Mouse (Mus musculus): ENCODE data around the gene Eci3. TPM values are rescaled to one million over a fixed set of nuclear protein-coding genes. Genes with fewer than 3 reads are reported as not detected.
"Not testable (repeated sequence)": the region's sequence is repeated elsewhere in the genome, so short reads cannot be mapped to it uniquely, and the experiment has no call there.

Gene Eci3
- 0.11 TPM in 1 of 2 replicates, not detected in the other for polyA plus RNA-seq (2016; fragmentation: Nextera tagmentation; extraction: Ambion mirVana)

DNA sequence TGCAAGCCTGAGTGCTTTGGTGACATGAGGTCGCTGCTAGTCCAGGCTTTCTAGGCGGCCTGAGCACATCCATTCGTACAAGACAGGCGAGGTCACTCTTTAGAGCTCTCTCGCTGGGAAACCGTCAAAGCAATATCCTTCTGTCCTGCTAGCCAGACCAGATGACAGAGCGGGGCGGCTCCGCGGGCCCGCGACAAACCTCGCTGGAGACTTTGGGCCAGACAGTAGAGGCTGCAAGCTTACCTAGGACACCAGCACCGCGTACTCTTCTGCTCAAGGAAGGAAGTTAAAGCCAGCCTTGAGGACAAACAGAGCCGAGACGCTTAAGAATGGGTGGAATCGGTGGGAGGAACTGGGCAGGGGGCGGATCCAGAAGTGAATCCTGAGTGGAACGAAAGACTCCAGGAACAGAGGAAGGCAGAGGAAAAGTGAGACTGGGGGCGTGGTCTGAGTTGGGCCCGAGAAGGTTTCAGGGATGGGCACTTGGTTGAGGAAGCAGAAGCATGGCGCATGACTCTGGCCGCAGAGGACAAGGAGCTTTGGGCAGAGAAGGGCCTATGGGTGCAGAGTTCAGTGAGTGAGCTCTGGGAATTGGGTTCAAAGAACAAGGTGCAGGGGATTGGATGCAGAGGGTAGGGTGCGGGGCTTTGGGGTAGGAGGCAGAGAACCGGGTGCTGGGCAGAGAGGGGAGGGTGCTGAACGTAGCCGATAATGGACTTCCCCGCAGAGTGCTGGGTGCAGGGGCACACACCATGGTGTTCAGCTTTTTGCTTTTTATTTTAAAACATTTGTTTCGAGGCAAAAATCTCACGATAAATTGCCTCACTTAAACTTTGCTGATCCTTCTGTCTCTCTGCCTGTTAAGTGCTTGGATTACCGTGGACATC, at the start of gene Eci3:
Gene Eci3 (minus strand): TSS at position 300 of the 887 bp plus-strand sequence.
- peaks cover 17% of the 10 kb centered on the region for H3K4me1 ChIP-seq
- H3K9me3 ChIP-seq = no peaks in the 10 kb centered on the region; the same call in 1 of the 2 replicates
- no peak within 1 kb of the TSS; the same call in 1 of the 2 replicates for H3K27ac ChIP-seq
- peak within 1 kb of the TSS; percentile 60 for H3K4me3 ChIP-seq
- no peaks in the 10 kb centered on the region for H3K36me3 ChIP-seq (replicated peaks)
- peak; percentile 44 for DNase-seq (ENCODE audit: extremely low spot score, low spot score)
- 2% methylated on average over 32 of the region's 32 CpGs for WGBS
- H3K27me3 ChIP-seq (ENCODE audit: poor library complexity, severe bottlenecking) = peaks cover 47% of the 10 kb centered on the region

DNA sequence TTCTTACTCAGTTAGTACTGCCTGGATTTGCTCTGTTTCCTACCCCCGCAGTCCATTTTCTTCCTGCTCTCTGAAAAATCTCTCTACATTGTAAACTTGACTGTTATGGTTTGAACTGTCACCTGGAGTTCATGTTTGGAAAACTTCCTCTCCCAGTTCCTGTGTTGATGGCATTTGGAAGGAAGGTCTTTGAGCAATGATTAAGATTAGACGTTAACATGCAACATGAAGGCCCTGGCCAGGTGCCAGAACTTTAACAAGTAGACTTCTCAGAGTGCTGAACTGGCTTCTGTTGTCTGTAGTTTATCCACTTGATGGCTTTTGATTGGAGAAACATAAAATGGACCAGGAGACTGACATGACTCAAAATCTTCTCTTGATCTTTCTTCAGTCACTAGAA, 32.3 kb upstream of the Eci3 start:
- Histone ChIP-seq H3K9me3 (0 out of 2 replicates have a peak, but pooled peaks cover 5% of the 10 kb centered on the region), H3K27me3 (ENCODE audit: poor library complexity, severe bottlenecking) (no peaks in the 10 kb centered on the region), H3K4me3 (no peak overlapping the region), H3K36me3 (replicated peaks) (no peaks in the 10 kb centered on the region), H3K27ac (no peak overlapping the region), H3K4me1 (peaks cover 22% of the 10 kb centered on the region)
- DNase-seq (ENCODE audit: extremely low spot score, low spot score) = no peak
- 92% methylated on average over 2 of the region's 2 CpGs for WGBS

DNA sequence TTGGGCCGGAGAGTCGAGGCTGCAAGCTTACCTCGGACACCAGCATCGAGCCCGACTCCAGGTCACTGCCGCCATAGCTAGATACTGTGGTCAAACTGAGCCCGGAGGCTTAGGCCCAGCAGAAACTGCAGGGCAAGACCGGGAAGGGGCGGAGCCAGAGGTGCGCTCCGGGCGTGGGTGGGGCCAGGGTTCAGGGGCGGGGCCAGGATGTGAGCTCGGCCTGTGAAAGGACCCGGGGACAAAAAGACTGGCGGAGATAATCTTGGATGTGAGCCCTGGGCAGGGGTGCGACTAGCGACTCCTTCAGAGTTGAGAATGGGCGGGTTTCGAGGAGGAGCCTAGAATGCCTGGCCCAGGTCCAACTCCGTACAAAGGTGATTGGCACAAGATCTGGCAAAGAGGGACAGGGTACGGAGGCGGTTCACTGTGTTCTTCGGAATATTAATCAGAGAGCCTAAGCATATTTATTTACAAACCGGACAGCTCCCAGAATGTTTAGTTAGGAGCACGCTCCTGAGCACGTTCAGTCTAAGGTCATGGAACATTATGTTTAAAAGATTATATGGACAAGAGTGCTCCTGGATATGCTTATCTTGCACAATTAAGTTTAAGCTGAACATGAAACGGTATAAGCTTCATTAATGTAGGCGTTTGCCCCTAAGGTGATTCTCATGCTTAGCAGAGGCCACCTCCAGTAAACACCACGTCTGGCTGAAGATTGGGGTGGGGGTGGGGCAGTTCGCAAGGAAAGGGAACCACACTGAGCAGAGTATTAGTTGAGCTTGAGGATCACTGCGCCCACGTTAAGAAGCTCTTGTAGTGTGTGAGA, 30.6 kb upstream of the Eci3 start:
- WGBS = 1% methylated on average over 33 of the region's 33 CpGs
- Histone ChIP-seq H3K36me3 (replicated peaks) (peaks cover 12% of the 10 kb centered on the region), H3K9me3 (0 out of 2 replicates have a peak, but pooled peaks cover 5% of the 10 kb centered on the region), H3K27me3 (ENCODE audit: poor library complexity, severe bottlenecking) (no peaks in the 10 kb centered on the region), H3K4me3 (peak overlapping the region; percentile 68), H3K4me1 (peaks cover 22% of the 10 kb centered on the region), H3K27ac (peak overlapping the region; percentile 91)
- peak; percentile 96 for DNase-seq (ENCODE audit: extremely low spot score, low spot score)

DNA sequence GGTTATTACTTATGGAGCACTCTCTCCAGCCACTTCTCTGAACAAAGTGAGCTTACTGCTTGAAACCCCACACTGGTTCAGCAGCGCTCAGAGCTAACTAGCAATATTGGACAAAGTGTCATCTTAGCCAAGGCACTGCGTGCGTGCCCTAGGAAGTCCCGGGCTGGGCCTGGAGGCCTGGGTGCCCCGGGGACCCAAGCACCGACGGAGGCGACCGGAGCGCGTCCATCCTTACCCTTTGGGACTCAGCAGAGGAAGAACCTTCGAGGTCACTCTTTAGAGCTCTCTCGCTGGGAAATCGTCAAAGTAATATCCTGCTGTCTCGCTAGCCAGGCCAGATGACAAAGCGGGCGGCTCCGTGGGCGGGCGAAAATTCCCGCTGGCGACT, 30.0 kb upstream of the Eci3 start:
- Histone ChIP-seq H3K9me3 (0 out of 2 replicates have a peak, but pooled peaks cover 5% of the 10 kb centered on the region), H3K36me3 (replicated peaks) (peaks cover 18% of the 10 kb centered on the region), H3K4me3 (peak overlapping the region; percentile 68), H3K27ac (peak overlapping the region; percentile 91), H3K27me3 (ENCODE audit: poor library complexity, severe bottlenecking) (no peaks in the 10 kb centered on the region), H3K4me1 (peaks cover 22% of the 10 kb centered on the region)
- 3% methylated on average over 22 of the region's 22 CpGs for WGBS
- no peak for DNase-seq (ENCODE audit: extremely low spot score, low spot score)

DNA sequence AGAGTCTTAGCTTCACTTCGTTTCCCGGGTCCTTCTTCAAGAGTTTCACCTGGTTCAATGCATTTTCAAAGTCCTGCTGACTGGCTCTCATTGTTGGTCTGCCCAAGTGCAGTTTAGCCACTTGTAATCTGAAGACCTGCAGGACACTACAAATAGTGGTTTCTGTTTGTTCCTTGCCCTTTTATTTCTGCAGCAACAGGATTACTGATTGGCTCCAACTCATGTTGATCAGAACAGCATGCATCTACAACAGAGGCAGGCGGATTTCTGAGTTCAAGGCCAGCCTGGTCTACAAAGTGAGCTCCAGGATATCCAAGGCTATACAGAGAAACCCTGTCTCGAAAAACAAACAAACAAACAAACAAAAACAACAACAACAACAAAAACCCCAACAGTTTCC, 29.5 kb upstream of the Eci3 start:
- Histone ChIP-seq H3K4me3 (peak overlapping the region; percentile 68), H3K4me1 (peaks cover 22% of the 10 kb centered on the region), H3K27me3 (ENCODE audit: poor library complexity, severe bottlenecking) (no peaks in the 10 kb centered on the region), H3K36me3 (replicated peaks) (peaks cover 24% of the 10 kb centered on the region), H3K9me3 (0 out of 2 replicates have a peak, but pooled peaks cover under 1% of the 10 kb centered on the region), H3K27ac (peak overlapping the region; percentile 91; the same call in 1 of the 2 replicates)
- DNase-seq (ENCODE audit: extremely low spot score, low spot score) = no peak
- 76% methylated on average over 4 of the region's 4 CpGs for WGBS

DNA sequence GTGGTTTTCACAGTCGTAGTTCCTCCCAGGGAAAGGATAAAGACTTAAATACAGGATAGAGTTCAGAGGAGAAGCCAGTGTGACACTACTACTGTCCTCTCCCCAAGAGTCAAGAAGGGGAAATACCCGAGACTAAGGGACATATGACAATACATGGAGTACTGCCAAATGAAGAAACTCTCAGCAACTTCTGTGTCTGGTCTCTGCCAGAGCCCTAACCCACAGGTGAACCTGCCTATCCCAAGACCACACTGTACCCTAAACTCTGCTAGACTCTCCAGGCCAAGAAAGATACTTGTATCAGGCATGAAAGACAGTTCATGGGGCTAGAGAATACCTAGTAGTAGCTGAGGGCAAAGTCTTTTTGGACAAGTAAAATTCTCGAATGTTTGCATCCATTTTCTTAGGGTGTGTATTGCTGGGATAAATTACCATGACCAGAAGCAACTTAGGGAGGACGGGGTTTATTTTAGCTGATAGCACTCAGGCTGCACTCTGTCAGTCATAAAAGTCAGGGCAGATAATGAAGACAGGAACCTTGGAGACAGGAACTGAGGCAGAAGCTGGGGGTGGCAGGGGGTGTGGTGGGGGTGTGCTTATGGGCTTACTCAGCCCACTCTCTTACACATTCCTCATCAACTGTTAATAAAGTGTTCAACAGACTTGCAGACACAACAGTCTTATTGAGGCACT, 28.1 kb upstream of the Eci3 start:
- Histone ChIP-seq H3K4me3 (no peak overlapping the region), H3K36me3 (replicated peaks) (peaks cover 37% of the 10 kb centered on the region), H3K9me3 (no peaks in the 10 kb centered on the region), H3K27ac (no peak overlapping the region), H3K4me1 (peaks cover 22% of the 10 kb centered on the region), H3K27me3 (ENCODE audit: poor library complexity, severe bottlenecking) (no peaks in the 10 kb centered on the region)
- DNase-seq (ENCODE audit: extremely low spot score, low spot score) = no peak
- 77% methylated on average over 4 of the region's 4 CpGs for WGBS

DNA sequence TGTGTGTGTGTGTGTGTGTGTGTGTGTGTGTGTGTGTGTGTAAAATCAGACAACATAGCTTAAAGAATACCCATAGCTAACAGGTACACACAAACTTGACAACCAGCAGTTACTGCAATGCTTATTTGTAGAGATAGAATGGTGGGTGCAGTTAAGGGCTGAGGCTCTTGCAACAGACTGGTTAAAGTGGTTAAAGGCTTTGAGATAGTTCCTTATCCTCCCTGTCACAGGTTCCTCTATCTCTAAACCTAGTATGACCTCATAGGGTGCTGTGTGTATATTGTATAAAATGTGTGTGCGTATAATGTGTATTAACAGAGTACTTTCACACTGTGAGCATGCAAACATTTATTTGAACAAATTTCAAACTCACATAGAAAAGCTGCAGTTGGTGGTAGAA, 19.9 kb upstream of the Eci3 start:
- not testable (repeated sequence) for H3K4me3 ChIP-seq; H3K9me3 ChIP-seq; DNase-seq (ENCODE audit: extremely low spot score, low spot score); H3K27ac ChIP-seq; H3K27me3 ChIP-seq (ENCODE audit: poor library complexity, severe bottlenecking); H3K4me1 ChIP-seq
- peaks cover 94% of the 10 kb centered on the region for H3K36me3 ChIP-seq (replicated peaks)
- 95% methylated on average over 1 of the region's 1 CpGs for WGBS

DNA sequence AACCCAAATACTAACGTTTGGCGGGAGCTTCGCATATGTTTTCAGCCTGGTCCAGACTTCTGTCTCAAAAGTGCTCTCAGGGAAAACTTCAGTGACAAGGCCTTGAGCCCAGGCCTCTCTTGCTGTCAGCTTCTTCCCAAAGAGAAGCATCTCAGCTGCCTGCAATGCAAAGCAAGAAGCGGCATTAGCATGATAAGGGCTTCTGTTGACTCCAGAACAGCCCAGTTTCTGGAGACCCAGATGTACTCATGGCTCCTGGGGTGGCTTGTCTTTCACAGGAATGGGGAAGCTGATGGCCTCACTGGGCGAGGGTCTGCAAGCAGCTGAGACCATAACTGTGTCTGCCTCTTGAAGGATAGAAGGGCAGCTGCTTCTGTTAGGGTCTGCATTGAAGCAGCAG, 15.0 kb upstream of the Eci3 start:
- peaks cover 71% of the 10 kb centered on the region for H3K36me3 ChIP-seq (replicated peaks)
- H3K4me3 ChIP-seq; DNase-seq (ENCODE audit: extremely low spot score, low spot score); H3K9me3 ChIP-seq; H3K27ac ChIP-seq; H3K4me1 ChIP-seq; H3K27me3 ChIP-seq (ENCODE audit: poor library complexity, severe bottlenecking): not testable (repeated sequence)
- WGBS = 67% methylated on average over 5 of the region's 5 CpGs

DNA sequence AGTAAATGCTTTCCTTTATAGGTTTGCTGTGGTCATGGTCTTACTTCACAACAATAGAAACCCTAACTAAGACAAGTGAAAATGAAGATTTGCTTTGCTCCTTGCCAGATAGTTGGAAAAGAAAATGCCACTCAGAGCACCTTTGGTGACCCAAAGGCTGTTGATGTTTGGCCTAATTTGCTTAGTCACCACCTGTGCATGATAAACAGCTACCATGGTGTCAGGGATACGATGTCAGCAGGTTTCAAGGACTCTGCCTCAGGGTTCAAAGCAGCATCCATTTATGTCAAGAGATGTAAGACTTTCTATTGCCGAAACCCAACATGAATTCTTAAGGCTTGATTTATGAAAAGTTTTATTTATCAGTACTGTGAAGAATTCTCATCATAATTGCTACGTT, 13.8 kb upstream of the Eci3 start:
- peaks cover 61% of the 10 kb centered on the region for H3K36me3 ChIP-seq (replicated peaks)
- no peak overlapping the region for H3K4me3 ChIP-seq
- 91% methylated on average over 3 of the region's 3 CpGs for WGBS
- no peak overlapping the region for H3K27ac ChIP-seq
- DNase-seq (ENCODE audit: extremely low spot score, low spot score) = no peak
- no peaks in the 10 kb centered on the region for H3K9me3 ChIP-seq
- no peaks in the 10 kb centered on the region for H3K4me1 ChIP-seq
- no peaks in the 10 kb centered on the region for H3K27me3 ChIP-seq (ENCODE audit: poor library complexity, severe bottlenecking)

DNA sequence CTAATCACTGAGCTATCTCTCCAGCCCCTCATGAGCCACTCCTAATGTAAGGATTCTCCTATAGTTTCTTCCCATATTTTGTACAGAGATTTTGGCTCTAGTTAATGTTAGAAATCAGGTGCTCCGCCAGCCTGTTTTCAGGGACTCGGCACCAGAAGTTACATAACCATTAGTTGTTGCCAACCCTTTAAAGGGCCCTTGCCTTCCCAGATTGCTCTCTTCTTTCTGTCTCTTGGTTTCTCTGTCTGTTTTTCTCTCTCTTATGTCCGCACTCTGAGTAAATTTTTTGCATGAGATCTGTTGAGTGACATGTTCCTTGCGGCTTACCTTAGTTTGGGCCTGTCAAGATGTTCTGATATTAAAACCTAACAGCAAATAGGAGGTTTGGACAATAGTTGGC, 12.5 kb upstream of the Eci3 start:
- 89% methylated on average over 4 of the region's 4 CpGs for WGBS
- H3K9me3 ChIP-seq = no peaks in the 10 kb centered on the region
- H3K4me3 ChIP-seq = no peak overlapping the region
- no peak for DNase-seq (ENCODE audit: extremely low spot score, low spot score)
- no peak overlapping the region for H3K27ac ChIP-seq
- no peaks in the 10 kb centered on the region for H3K27me3 ChIP-seq (ENCODE audit: poor library complexity, severe bottlenecking)
- H3K36me3 ChIP-seq (replicated peaks) = peaks cover 49% of the 10 kb centered on the region
- no peaks in the 10 kb centered on the region for H3K4me1 ChIP-seq

DNA sequence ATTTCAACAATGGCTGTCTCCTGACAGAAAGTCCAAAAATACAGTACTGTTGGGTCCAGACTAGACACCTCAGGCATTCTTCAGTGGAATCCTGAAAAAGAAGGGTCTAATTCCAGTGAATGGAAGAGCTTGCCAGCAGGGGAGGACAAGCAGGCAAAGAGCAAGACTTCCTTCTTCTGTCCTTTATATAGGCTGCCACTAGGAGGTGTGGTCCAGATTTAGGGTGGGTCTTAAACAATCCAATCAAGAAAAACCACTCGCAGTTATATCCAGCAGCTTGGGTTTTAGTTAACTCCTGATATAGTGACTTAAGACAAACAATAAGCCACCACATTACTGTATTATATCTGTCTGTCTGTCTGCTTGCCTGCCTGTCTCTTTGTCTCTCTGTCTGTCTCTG, 10.2 kb upstream of the Eci3 start:
- no peak overlapping the region for H3K4me3 ChIP-seq
- H3K9me3 ChIP-seq = no peaks in the 10 kb centered on the region
- H3K27me3 ChIP-seq (ENCODE audit: poor library complexity, severe bottlenecking) = no peaks in the 10 kb centered on the region
- H3K36me3 ChIP-seq (replicated peaks) = peaks cover 26% of the 10 kb centered on the region
- 65% methylated on average over 1 of the region's 1 CpGs for WGBS
- no peaks in the 10 kb centered on the region for H3K4me1 ChIP-seq
- H3K27ac ChIP-seq = no peak overlapping the region
- DNase-seq (ENCODE audit: extremely low spot score, low spot score) = no peak

DNA sequence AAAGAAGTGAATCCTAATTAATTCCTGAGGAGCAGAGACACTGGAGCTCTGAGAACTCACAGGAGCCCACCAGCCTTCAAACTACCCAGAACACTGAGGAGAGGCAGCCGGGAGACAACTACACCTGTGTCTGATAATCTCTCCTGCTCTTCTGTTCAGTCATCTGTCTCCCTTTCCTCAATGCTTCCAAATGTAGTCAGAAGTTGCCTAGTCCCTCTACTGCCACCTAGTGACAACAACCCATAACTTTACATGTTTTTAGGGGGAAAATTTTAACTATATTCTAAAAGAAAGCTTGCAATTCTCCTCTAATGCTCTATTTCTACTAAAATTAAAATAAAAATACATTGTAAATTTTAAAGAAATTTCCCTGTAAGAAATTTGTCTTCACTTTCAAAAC, 9.5 kb upstream of the Eci3 start:
- H3K4me3 ChIP-seq = no peak overlapping the region
- H3K36me3 ChIP-seq (replicated peaks) = peaks cover 20% of the 10 kb centered on the region
- no peaks in the 10 kb centered on the region for H3K9me3 ChIP-seq
- H3K4me1 ChIP-seq = no peaks in the 10 kb centered on the region
- no peaks in the 10 kb centered on the region for H3K27me3 ChIP-seq (ENCODE audit: poor library complexity, severe bottlenecking)
- no peak for DNase-seq (ENCODE audit: extremely low spot score, low spot score)
- no peak overlapping the region for H3K27ac ChIP-seq
- 45% methylated on average over 1 of the region's 1 CpGs for WGBS
